Mouse (Mus musculus) thymus, adult 2 months (tissue): ENCODE results near the gene Csf1.

Source experiments
- CTCF ChIP-seq: fragments of 200-500 bp; IDR thresholded peaks from 2 replicates; pipeline ENCODE4 v1.5.1; 2012; ENCODE audit warnings: mild to moderate bottlenecking, control low read depth, low read length, moderate library complexity, borderline replicate concordance; ENCODE audit not compliant: control insufficient read depth, poor library complexity, insufficient read depth; ENCODE audit errors: extremely low read depth
- POLR2A ChIP-seq: fragments of 200-500 bp; IDR thresholded peaks from 2 replicates; pipeline ENCODE4 v1.6.1; 2012; ENCODE audit warnings: mild to moderate bottlenecking, low read length, control low read depth, moderate library complexity; ENCODE audit not compliant: control insufficient read depth, poor library complexity, insufficient read depth; ENCODE audit errors: extremely low read depth

DNA sequence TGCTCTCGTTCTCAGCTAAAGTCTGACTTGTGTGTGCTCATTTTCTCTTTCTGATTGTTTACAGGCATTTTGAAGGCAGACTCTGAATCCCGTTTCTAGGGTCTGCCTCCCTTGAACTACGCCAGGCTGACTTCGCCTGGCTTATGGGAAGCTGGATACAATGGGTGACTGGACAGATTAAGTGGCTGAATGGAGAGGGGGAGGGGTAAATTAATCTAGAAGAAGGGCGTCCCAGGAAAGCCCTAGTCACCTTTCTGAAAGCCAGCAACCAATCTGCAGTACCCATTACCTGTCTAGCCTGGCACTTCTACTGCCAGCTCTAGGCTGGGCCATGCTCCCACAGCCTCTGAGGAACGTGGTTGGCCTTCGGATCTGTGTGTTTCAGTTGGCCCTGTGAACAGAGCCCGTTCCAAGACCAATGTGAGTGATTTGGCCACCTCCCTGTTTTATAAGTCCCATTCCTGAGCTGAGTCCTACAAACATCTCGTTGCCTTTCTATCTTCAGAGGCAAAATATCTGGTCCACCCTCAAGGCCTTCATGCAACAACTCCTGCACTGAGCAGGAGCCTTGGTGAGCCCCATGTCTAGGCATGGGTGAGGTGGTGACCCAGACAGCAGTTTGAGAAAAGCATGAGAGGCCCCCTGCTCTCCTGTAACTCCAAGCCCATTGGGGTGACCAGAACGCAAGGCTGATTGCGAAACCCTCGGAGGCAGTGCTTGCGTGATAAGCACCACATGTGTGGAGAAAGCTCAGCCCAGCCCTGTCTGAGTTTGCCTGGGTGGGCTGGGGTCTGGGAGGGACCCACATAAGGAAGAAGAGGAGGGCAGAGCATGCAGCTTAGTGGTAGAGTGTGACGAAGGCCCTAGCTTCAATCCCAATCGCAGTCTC, 27.6 kb upstream of the Csf1 start:
- TF ChIP-seq CTCF, result no peak
- no peak for TF ChIP-seq POLR2A
